Mouse (Mus musculus) midbrain, embryonic 14.5 days (tissue): Measurements from ENCODE around the gene Spag7. TPM values are rescaled to one million over a fixed set of nuclear protein-coding genes. Genes with fewer than 3 reads are reported as not detected.
A peak's percentile ranks its signal among the peaks of the same experiment; 100 is the strongest.

ENCODE experiments used
- ATAC-seq: fragments of 200-750 bp; cut with Nextera tagmentation; 2 replicates; pipeline ENCODE4 v1.8.0; 2017; ENCODE audit warnings: moderate number of reproducible peaks, moderate library complexity; ENCODE audit not compliant: low FRiP score, low TSS enrichment
- DNase-seq: peaks from one replicate; pipeline ENCODE4 v3.0.0-alpha.2; 2015
- H3K27ac ChIP-seq: fragments of 300-500 bp; sonication (generic); replicated peaks from 2 replicates; pipeline ENCODE4 v1.5.1; 2014; ENCODE audit warnings: mild to moderate bottlenecking, low read depth, low read length, moderate library complexity
- H3K27me3 ChIP-seq: fragments of 300-500 bp; sonication (generic); 2 replicates; pipeline ENCODE4 v1.6.1; 2014; ENCODE audit warnings: low read length, control low read depth, mixed read lengths; ENCODE audit not compliant: control insufficient read depth, insufficient read depth
- H3K36me3 ChIP-seq: fragments of 300-500 bp; sonication (generic); 2 replicates; pipeline ENCODE4 v1.6.1; 2014; ENCODE audit warnings: low read length, control low read depth; ENCODE audit not compliant: control insufficient read depth, insufficient read depth
- H3K4me1 ChIP-seq: fragments of 300-500 bp; sonication (generic); 2 replicates; pipeline ENCODE4 v1.6.1; 2014; ENCODE audit warnings: mild to moderate bottlenecking, antibody characterized with exemption, low read length, control low read depth; ENCODE audit not compliant: control insufficient read depth, insufficient read depth
- H3K4me2 ChIP-seq: fragments of 300-500 bp; sonication (generic); 2 replicates; pipeline ENCODE4 v1.6.1; 2014; ENCODE audit warnings: mild to moderate bottlenecking, low read length, moderate library complexity
- H3K4me3 ChIP-seq: fragments of 300-500 bp; sonication (generic); replicated peaks from 2 replicates; pipeline ENCODE4 v1.5.1; 2014; ENCODE audit warnings: low read depth, low read length
- H3K9ac ChIP-seq: fragments of 300-500 bp; sonication (generic); replicated peaks from 2 replicates; pipeline ENCODE4 v1.6.1; 2014; ENCODE audit warnings: mild to moderate bottlenecking, low read length, moderate library complexity
- H3K9me3 ChIP-seq: fragments of 300-500 bp; sonication (generic); 2 replicates; pipeline ENCODE4 v1.6.1; 2016; ENCODE audit warnings: low read length, control low read depth, mixed read lengths; ENCODE audit not compliant: control insufficient read depth
- WGBS: fragments of 180-500 bp; shearing (Covaris S2); extraction: QIAGEN DNeasy Blood & Tissue Kit; methylation state at CpG from one replicate; pipeline ENCODE4 v1.1.7; 2014; 5-methylcytosine and 5-hydroxymethylcytosine counted together
- polyA plus RNA-seq: library from polyadenylated mRNA; unstranded; fragments of >200 nt; fragmentation: Nextera tagmentation; extraction: Ambion mirVana; gene quantifications from 2 replicates; pipeline ENCODE4 v1.2.1, GENCODE M21; 2014

The Spag7 gene
- polyA plus RNA-seq, 1 experiment from 2014 or later = 101 TPM

GRCm38 (mm10) chr11:70646259-70646555, 23.0 kb downstream of the Spag7 start:
- peaks cover 37% of the 10 kb centered on the region for H3K36me3 ChIP-seq
- H3K4me3 ChIP-seq = peak overlapping the region; percentile 70
- ATAC-seq = no peak
- H3K9ac ChIP-seq = peak overlapping the region; percentile 91
- peak overlapping the region; percentile 92 for H3K4me2 ChIP-seq
- peak overlapping the region; percentile 95 for H3K27ac ChIP-seq
- peak; percentile 25 for DNase-seq
- H3K4me1 ChIP-seq = peaks cover 27% of the 10 kb centered on the region
- H3K9me3 ChIP-seq = no peaks in the 10 kb centered on the region
- no peaks in the 10 kb centered on the region for H3K27me3 ChIP-seq
- 13% methylated on average over 3 of the region's 3 CpGs for WGBS

GRCm38 (mm10) chr11:70645461-70646258, 23.6 kb downstream of the Spag7 start:
- H3K36me3 ChIP-seq = peaks cover 32% of the 10 kb centered on the region
- peak overlapping the region; percentile 95; the same call in 1 of the 2 replicates for H3K27ac ChIP-seq
- H3K4me3 ChIP-seq = peak overlapping the region; percentile 70
- ATAC-seq (no peak), DNase-seq (no peak)
- H3K9me3 ChIP-seq = no peaks in the 10 kb centered on the region
- peaks cover 27% of the 10 kb centered on the region for H3K4me1 ChIP-seq
- no peaks in the 10 kb centered on the region for H3K27me3 ChIP-seq
- H3K9ac ChIP-seq = peak overlapping the region; percentile 91
- peak overlapping the region; percentile 92 for H3K4me2 ChIP-seq
- WGBS = 89% methylated on average over 12 of the region's 12 CpGs

DNA sequence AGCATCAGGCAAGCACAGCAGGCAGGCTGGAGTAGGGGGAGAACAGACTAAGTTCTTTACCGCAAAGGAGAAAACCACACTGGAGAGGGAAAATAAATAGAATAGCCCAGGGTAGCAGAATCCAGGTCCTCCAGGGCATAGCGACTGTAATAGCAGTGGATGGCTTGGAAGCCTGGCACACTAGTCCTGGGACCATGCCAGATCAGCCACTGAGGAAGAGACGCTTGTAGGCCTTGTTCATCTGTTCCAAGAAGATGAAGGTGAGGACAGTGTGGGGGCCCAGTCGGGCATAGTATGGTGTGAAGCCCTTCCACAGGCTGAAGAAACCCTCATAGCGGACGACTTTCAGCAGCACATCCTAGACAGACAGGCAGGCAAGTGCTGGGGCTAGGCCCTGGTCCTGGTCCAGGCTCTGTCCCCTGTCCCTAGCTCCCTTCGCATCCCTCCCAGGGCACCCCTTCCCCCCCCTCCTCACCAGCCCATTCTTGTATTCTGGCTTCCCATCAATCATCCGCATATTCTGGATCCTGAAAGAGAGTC, 24.6 kb downstream of the Spag7 start:
- Histone ChIP-seq H3K4me2 (no peak overlapping the region), H3K9ac (no peak overlapping the region)

DNA sequence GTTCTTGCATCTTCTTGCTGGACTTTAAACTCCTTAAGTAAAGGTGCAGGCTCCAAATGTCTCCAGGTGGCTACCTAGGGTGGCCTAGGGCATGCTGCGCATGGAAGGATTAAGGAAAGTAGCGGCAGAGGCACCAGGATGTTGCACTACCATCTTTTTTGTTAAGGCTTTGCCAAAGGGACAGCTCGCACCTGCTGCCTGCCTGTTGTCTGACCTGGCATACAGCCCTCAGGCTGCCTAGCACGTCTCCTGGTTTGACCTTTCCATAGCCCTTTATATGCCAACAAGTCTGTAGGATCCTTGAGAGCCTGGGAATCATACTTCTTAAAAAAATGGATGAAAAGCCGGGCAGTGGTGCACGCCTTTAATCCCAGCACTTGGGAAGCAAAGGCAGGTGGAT, 26.2 kb downstream of the Spag7 start:
- no peak overlapping the region for H3K9ac ChIP-seq
- H3K9me3 ChIP-seq = no peaks in the 10 kb centered on the region
- 91% methylated on average over 6 of the region's 6 CpGs for WGBS
- DNase-seq (no peak), ATAC-seq (no peak)
- H3K27ac ChIP-seq = no peak overlapping the region
- H3K27me3 ChIP-seq = no peaks in the 10 kb centered on the region
- H3K4me1 ChIP-seq = peaks cover 15% of the 10 kb centered on the region
- H3K36me3 ChIP-seq = peaks cover 12% of the 10 kb centered on the region
- no peak overlapping the region for H3K4me2 ChIP-seq
- no peak overlapping the region for H3K4me3 ChIP-seq

More for the DNA sequence above, 24.6 kb downstream of the Spag7 start:
- no peak overlapping the region for H3K4me3 ChIP-seq
- no peaks in the 10 kb centered on the region for H3K9me3 ChIP-seq
- H3K4me1 ChIP-seq = peaks cover 27% of the 10 kb centered on the region
- H3K27me3 ChIP-seq = no peaks in the 10 kb centered on the region
- H3K36me3 ChIP-seq = peaks cover 21% of the 10 kb centered on the region
- no peak overlapping the region for H3K27ac ChIP-seq
- no peak for DNase-seq
- 95% methylated on average over 8 of the region's 8 CpGs for WGBS
- ATAC-seq = no peak

- DNase-seq (no peak), ATAC-seq (no peak)
- Histone ChIP-seq H3K36me3 (peaks cover 12% of the 10 kb centered on the region), H3K4me1 (peaks cover 11% of the 10 kb centered on the region), H3K9ac (no peak overlapping the region), H3K27ac (no peak overlapping the region), H3K4me2 (no peak overlapping the region), H3K4me3 (no peak overlapping the region), H3K27me3 (no peaks in the 10 kb centered on the region), H3K9me3 (no peaks in the 10 kb centered on the region)
- WGBS = 87% methylated on average over 7 of the region's 7 CpGs
Measured at GRCm38 (mm10) chr11:70641241-70641640, 28.0 kb downstream of the Spag7 start.

DNA sequence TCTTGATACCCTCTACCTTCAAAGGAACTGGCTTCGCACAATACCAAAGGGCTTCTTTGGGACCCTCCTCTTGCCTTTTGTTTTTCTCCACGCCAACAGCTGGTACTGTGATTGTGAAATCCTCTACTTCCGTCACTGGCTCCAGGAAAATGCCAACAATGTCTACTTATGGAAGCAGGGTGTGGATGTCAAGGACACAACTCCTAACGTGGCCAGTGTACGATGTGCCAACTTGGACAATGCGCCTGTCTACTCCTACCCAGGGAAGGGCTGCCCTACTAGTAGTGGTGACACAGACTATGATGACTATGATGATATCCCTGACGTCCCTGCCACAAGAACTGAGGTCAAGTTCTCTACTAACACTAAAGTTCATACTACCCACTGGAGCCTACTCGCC, 29.2 kb downstream of the Spag7 start:
- H3K36me3 ChIP-seq = peaks cover 12% of the 10 kb centered on the region
- H3K9me3 ChIP-seq = no peaks in the 10 kb centered on the region
- no peaks in the 10 kb centered on the region for H3K4me1 ChIP-seq
- 91% methylated on average over 8 of the region's 8 CpGs for WGBS
- no peak for ATAC-seq
- no peak overlapping the region for H3K27ac ChIP-seq
- no peak overlapping the region for H3K4me3 ChIP-seq
- H3K27me3 ChIP-seq = no peaks in the 10 kb centered on the region
- no peak overlapping the region for H3K4me2 ChIP-seq
- H3K9ac ChIP-seq = no peak overlapping the region
- DNase-seq = no peak

DNA sequence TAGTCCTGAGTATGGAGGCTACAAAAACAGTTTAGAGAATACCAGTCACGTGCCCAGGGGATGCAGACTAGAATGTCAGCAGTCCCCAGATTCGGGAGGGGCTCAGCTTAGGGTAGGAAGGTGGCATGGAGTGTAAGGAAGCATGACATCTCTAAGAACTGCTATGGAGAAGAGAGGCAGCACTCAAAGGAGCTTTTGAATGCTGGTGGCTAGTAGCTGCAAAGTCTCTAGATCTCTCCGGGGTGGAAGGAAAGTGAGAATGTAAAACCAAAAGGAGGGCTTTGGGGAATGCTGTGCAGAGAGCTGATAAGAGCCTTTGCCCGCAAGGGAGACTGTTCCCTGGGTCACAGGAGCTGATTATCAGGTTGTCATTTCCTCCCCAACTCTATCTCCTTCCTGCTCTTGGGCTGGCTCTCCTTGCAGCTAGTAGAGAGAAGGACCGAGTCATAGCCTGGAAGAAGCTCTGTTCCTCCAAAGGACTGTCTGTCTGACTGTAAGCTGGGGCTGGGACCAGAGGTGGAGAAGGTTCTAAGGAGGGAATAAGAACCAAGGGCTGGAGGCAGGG, 30.4 kb downstream of the Spag7 start, which contains the start of gene Gp1ba:
Gene Gp1ba, plus strand, starts transcription at position 409 of the 565 bp plus-strand sequence.
- H3K4me3 ChIP-seq = no peak within 1 kb of the TSS
- H3K27me3 ChIP-seq = no peaks in the 10 kb centered on the region
- no peaks in the 10 kb centered on the region for H3K4me1 ChIP-seq
- H3K36me3 ChIP-seq = peaks cover 3% of the 10 kb centered on the region
- DNase-seq (no peak), ATAC-seq (no peak)
- no peak within 1 kb of the TSS for H3K27ac ChIP-seq
- H3K4me2 ChIP-seq = no peak within 1 kb of the TSS
- WGBS = 57% methylated on average over 5 of the region's 5 CpGs
- H3K9ac ChIP-seq = no peak within 1 kb of the TSS
- H3K9me3 ChIP-seq = no peaks in the 10 kb centered on the region

- H3K4me2 ChIP-seq = no peak overlapping the region
- ATAC-seq (no peak), DNase-seq (no peak)
- H3K9ac ChIP-seq = no peak overlapping the region
- no peak overlapping the region for H3K4me3 ChIP-seq
- WGBS = 88% methylated on average over 1 of the region's 1 CpGs
- H3K9me3 ChIP-seq = no peaks in the 10 kb centered on the region
- H3K27ac ChIP-seq = no peak overlapping the region
- no peaks in the 10 kb centered on the region for H3K27me3 ChIP-seq
- peaks cover 3% of the 10 kb centered on the region for H3K36me3 ChIP-seq
- H3K4me1 ChIP-seq = no peaks in the 10 kb centered on the region
Measured at GRCm38 (mm10) chr11:70638293-70638692, 30.9 kb downstream of the Spag7 start.

DNA sequence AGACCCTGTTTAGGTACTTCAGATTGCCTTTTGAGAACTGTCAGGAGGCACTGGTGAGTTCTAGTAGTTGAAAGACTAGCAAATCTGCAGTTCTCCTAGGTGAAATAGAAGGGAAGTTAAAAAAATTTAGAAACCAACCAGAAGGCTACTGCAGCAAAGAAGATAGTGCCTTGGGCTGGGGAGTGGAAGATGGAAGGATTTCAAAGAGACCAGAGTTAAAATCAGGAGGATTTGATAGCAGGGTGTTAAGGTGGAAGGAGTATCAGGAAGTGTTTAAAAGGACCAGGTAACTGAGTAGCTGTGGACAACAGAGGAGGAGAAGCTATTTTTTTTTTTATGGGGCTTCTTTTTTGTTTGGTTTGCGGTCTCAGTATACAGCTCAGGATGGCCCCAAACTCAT, 31.5 kb downstream of the Spag7 start:
- Histone ChIP-seq H3K4me2 (no peak overlapping the region), H3K9ac (no peak overlapping the region), H3K4me3 (no peak overlapping the region), H3K9me3 (no peaks in the 10 kb centered on the region), H3K36me3 (peaks cover 2% of the 10 kb centered on the region), H3K27ac (no peak overlapping the region), H3K27me3 (no peaks in the 10 kb centered on the region), H3K4me1 (no peaks in the 10 kb centered on the region)
- ATAC-seq = no peak
- WGBS = 95% methylated on average over 1 of the region's 1 CpGs
- no peak for DNase-seq
